Comparison of ENCODE assay signal across 8 mouse cellular contexts in the genomic region with DNA sequence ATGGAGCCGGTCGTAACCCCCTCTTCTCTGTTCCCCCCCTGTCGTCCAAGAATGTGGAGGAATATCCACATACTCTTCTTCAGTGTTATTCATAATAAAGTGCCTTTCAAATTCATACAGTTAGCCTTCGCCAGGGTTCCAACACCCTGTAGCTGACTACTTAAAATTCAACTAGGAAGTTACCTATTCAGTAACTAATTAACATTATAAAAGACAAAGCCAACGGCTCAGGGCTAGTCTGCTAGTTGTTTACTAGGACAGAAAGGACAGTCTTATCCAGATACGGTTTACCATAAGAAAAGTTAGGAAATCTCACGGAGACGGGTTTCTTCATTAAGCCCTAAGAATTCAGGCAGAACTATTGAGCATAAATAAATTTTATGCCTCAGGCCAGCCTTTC.
DNase-seq lines count a peak whose midpoint lies in the region; ATAC-seq and TF ChIP-seq lines count a peak whose summit lies in the region.
"Not testable (repeated sequence)": the region's sequence is repeated elsewhere in the genome, so short reads cannot be mapped to it uniquely, and the experiment has no call there.

No protein-coding gene starts in this region.

- H3K27me3 ChIP-seq in kidney, adult 2 months (replicated peaks; ENCODE audit: control insufficient read depth, insufficient read depth, low read length); kidney, embryonic 16.5 days (ENCODE audit: insufficient read depth, low read length); kidney, postnatal 0 days (ENCODE audit: insufficient read depth, low read length): not testable (repeated sequence)

- H3K9me3 ChIP-seq in kidney, embryonic 16.5 days (ENCODE audit: low read length); kidney, postnatal 0 days (replicated peaks; ENCODE audit: low read length): not testable (repeated sequence)

- peak; percentile 71; the same call in 1 of the 2 replicates for ATAC-seq in kidney, embryonic 16.5 days (ENCODE audit: low FRiP score, low TSS enrichment)
- ATAC-seq in kidney, postnatal 0 days (replicated peaks; ENCODE audit: low FRiP score, low read depth) = peak; percentile 29; the same call in 1 of the 2 replicates

- not testable (repeated sequence) for H3K4me2 ChIP-seq in kidney, embryonic 16.5 days (replicated peaks; ENCODE audit: low read depth, low read length); kidney, postnatal 0 days (ENCODE audit: low read length)

- not testable (repeated sequence) for H3K9ac ChIP-seq in kidney, embryonic 16.5 days (replicated peaks; ENCODE audit: low read length); kidney, postnatal 0 days (ENCODE audit: low read depth, low read length)

- WGBS in kidney, adult 2 months = 40% methylated on average over 8 of the region's 8 CpGs
- 71% methylated on average over 8 of the region's 8 CpGs for WGBS in kidney, embryonic 16.5 days
- WGBS in kidney, postnatal 0 days = 72% methylated on average over 8 of the region's 8 CpGs

- TF ChIP-seq POLR2A in kidney, adult 2 months (IDR thresholded peaks at IDR 0.05; ENCODE audit: low read depth, low read length) = not testable (repeated sequence)

- peak; percentile 6 for DNase-seq in kidney, adult 11 months
- DNase-seq in kidney, adult 2 months = peak; percentile 76
- DNase-seq in kidney, adult 8-10 months = peak; percentile 26 to 32
- peak; percentile 70 for DNase-seq in kidney, adult 9 months
- not testable (repeated sequence) for DNase-seq in kidney, postnatal 0 days (ENCODE audit: low spot score)
- peak; percentile 8 for DNase-seq in kidney, postnatal 14 days
- DNase-seq in kidney, postnatal 36 days = peak; percentile 14 to 37

- peak overlapping the region; percentile 41; the same call in 1 of the 2 replicates for H3K27ac ChIP-seq in kidney, adult 2 months (ENCODE audit: insufficient read depth, low read depth, low read length)
- not testable (repeated sequence) for H3K27ac ChIP-seq in kidney, embryonic 16.5 days (ENCODE audit: low read length); kidney, postnatal 0 days

- not testable (repeated sequence) for H3K4me3 ChIP-seq in kidney, adult 2 months (ENCODE audit: insufficient read depth, low read depth, low read length); kidney, embryonic 16.5 days (ENCODE audit: low read length); kidney, postnatal 0 days (replicated peaks; ENCODE audit: low read depth, low read length)

- TF ChIP-seq CTCF in kidney, adult 2 months (conservative IDR thresholded peaks at IDR 0.05; ENCODE audit: insufficient read depth, insufficient read length, low read depth, low read length); kidney, postnatal 0 days (IDR thresholded peaks at IDR 0.05; ENCODE audit: low read depth): not testable (repeated sequence)

- H3K36me3 ChIP-seq in kidney, adult 2 months (ENCODE audit: control insufficient read depth, insufficient read depth, low read length); kidney, embryonic 16.5 days (ENCODE audit: insufficient read depth, low read length); kidney, postnatal 0 days (ENCODE audit: insufficient read depth, low read length): not testable (repeated sequence)

- peaks cover 10% of the 10 kb centered on the region; the same call in 1 of the 2 replicates for H3K4me1 ChIP-seq in kidney, adult 2 months (ENCODE audit: control insufficient read depth, insufficient read depth, low read length)
- not testable (repeated sequence) for H3K4me1 ChIP-seq in kidney, embryonic 16.5 days (ENCODE audit: insufficient read depth, low read length); kidney, postnatal 0 days (replicated peaks; ENCODE audit: insufficient read depth, low read length)
